Mouse (Mus musculus) c-Kit-negative CD71-positive TER-119-positive erythroid progenitor cells, embryonic 14.5 days (primary cell): ENCODE data around the gene Ablim1.

Experiments
- DNase-seq: peaks from one replicate; pipeline ENCODE4 v3.0.0-alpha.2; 2013; ENCODE audit warnings: low read depth, low spot score

Gene Ablim1

DNA sequence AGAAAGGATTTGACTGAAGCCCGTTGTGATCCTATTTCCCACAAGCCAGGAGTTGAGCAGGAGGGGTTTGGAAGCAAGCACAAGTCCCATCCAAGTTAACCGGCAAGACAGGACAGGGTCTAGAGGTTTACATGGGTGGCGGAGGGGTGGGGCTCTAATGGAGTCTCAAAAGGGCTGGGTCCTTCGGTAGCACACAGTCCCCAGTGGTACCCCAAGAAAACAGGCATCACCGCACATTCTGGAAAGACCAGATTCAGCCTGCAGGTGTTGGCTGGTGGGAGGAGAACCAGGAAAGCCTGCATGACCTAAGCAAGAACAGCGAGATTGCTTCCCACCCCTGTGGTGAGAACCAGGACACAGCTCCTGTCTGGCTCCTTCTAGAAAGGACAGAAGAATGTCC, 186.7 kb downstream of the Ablim1 start:
- no peak for DNase-seq

DNA sequence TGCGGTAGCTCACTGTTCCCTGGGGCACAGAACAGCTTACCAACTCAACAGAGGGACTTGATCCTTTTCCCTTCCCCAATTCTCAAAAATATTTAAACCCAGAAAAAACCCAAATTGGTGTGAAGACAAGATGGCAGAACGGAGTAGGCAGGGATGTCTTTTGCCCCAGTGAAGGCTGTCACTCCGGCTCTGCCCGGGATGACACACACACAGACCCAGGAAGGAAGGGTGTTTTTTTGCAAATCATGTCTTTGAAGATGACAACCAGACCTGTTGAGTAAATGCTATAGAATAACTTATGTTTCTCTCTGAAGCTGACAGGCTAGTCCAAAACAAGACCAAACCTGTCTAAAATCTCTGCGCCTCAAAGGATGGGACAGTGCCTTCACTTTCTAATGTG, 187.2 kb downstream of the Ablim1 start:
- DNase-seq: no peak

DNA sequence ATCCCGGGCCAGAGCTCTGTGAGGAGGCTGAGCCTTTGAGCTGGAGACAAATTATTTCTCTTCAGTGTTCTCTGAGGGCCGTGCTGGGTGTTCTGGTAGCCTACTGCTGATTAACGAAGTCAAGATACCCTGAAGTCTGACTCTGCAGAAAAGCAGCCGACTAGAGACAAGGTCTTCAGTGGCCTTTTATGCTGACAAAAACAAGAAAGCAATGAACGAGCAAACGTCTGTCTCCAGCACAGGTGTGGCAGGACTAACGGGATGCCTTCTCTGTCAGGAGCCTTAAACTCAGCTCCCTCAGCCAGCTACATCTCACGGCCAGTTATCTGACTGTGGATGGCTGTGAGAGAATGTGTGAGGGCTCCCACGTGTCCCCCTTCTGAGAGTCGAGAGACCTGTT, 187.8 kb downstream of the Ablim1 start:
- no peak for DNase-seq

DNA sequence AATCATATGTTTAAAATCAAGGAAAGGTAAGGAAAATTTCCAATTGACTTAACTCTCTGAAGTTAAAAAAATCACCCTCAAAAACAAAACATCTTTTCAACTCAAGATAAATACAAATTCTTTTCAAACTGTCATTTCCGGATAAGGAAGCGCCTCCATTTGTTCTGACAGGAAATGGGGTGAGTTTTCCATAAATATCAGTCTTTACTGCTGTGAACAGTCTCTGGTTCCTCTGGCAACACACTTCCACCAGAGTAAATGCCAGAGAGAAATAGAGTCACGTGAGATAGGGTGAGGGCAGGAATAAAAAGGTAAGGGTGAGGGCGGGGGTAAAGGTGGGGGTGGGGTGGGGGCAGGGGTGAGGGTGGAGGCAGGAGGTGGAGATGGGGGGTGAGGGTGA, 189.8 kb downstream of the Ablim1 start:
- no peak for DNase-seq

DNA sequence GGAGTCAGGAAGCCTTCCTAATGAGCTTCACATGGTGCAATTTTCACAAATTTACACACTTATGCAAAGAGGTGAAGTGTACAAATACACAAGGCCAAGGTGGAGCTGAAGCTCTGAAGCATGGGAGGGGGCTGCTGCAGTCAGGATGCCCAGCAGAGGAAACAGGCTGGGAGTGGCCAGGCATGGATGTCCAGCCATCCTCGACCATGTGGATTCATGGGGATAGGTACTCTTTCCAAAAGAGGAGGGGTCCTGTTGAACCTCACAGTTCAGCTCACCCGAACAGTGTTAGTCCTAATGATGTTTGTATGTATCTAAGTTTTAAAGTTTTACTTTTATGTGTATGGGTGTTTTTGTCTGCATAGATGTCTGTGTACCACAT, 190.6 kb downstream of the Ablim1 start:
- DNase-seq: no peak

DNA sequence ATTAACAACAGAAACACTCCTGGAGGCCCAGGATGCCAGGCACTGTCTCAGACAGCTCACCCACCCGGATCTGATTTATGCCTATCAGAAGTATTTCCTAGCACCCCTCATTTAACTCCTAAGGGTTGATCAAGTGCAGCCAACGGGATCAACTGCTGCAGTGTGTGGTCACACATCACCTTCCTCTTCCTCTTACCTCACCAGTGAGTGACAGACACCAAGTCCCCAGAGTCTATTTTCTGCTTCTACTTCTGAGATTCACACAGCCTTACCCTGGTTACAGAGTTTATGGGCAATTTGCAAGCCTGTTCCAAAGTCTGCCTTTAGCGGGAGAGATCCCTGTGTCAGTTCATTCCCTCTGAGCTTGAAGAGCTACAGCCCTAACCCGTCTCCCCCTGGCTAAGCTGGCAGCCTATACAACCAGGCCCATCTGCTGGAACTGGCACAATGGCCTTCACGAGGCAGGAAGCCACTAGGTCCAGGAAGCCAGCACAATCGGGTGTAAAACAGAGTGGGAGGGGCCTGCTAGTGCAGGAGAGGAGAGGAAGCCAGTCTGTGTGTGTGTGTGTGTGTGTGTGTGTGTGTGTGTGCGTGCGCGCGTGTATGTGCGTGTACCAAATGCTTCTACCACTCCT, 191.1 kb downstream of the Ablim1 start:
- DNase-seq: no peak

DNA sequence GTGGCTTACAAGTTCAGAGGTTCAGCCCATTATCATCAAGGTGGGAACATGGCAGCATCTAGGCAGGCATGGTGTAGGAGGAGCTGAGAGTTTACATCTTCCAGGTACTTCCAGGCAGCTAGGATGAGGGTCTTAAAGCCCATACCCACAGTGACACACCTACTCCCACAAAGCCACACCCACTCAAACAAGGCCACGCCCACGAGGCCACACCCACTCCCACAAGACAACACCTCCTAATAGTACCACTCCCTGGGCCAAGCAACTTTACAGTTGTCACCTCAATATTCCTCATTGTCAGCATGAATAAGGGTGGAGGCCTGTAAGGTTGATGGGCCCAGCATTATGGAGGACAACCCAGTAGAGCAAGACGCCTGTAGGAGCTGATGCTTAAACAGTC, 192.5 kb downstream of the Ablim1 start:
- no peak for DNase-seq

DNA sequence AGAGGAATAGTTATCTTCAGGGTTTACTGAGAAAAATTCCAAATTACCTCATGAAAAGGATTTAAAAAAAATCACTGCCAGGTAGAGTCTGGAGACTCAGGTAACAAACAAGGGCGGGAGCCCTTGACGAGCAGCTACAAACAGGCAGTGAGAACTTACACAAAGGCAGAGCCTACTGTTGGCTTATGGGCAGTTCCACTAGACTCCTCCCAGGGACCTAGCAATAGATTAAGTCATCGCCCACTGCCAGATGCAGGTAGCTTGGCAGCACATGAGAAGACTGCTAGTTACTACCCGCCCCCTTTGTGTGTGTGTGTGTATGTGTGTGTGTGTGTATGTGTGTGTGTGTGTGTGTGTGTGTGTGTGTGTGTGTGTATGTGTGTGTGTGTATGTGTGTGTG, 193.7 kb downstream of the Ablim1 start:
- no peak for DNase-seq

DNA sequence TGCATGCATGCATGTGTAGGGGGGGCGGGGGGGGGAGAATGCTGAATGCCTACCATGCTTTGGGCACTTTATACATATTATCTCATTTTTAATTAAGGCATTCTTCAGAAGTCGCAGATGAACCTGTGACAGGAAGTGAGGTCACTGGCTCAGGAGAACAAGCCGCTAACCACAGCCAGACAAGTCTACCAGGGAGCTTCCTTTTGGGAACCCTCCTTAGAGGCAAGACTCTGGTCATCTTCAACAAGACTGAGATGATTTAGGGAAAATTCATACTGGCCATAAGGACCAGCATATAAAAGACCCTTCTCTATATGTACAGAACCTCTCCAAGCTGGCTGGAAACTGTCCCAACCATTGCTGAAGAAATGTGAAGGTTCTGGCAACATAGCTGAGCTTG, 195.1 kb downstream of the Ablim1 start:
- DNase-seq: no peak

DNA sequence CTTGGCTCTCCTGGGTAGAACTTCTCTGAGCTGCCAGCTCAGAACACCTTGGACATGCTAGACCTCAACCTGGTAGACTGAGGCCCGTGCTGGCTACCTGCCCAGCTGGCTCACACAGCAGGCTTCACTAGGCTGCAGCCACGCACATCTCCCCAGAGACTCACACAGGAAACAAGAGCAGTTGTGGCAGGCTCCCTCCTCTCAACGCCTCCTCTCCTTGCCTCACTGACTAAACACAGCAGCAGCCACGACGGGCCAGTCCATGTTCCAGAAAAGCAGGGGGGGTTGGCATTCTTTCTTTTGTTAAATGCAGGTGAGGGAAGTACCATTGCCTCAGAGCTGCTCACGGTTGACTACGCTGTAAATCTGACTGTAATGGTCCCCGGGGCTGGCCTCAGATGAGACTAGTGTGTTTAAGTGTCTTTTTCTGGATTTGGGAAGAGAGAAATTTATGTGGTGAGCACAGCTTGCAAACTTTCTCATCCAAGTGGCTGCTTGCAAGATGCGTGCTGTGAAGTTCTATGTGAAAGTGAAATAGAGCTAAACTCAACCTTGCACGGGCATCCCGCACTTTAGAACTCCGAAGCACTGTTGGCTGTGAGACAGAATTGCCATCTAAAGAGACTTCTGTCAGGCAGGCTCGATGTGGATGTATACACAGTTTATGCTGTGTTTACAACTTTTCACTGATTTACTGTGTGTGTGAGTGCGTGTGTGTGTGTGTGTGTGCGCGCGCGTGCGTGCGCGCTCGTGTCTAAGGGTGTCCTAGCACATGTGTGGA, 195.7 kb downstream of the Ablim1 start:
- DNase-seq: no peak

DNA sequence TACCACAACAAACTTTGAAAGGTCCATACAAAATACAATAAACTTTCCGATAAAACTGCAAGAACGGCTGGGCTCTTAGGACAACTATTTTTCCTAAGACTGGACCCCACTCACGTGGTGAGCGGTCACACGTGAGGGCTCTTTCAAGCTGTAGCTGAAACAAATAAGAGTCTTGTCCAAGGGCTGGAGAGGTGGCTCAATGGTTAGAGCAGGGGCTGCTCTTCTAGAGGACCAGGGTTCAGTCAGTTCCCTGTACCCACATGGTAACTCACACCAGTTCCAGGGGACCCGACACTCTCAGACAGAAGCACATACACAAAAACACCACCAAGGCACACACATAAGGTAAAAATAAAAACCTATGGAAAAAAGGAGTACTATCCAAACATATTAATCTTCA, 197.0 kb downstream of the Ablim1 start:
- DNase-seq: no peak

DNA sequence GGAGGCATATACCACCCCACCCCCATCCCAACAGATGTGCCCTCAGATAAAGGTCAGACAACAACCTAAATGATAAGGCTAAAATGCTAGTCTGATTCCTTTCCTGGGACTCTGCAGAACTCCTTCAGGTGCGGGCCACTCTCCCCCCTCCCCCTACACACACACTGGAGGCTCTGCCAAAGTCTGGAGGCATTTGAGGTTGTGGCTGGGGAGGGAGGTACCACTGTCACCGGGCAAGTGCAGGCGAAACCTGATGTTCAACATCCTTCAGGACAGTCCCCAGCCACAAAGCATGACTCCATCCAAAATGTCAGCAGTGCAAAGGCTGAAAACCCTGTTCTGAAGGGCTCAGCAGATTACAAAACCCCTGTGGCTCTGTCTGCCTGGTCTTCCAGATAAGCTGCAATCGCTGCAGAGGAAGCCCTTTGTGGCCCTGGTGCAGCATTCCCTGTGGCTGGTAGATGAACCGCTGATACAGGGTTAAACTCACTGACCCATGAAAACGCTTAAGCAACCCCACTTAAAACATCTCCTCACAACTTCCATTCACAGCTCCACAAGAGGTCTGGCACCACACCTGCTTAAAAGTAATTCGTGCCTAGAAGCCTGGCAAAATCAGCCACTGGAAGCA, 197.7 kb downstream of the Ablim1 start:
- DNase-seq: no peak

DNA sequence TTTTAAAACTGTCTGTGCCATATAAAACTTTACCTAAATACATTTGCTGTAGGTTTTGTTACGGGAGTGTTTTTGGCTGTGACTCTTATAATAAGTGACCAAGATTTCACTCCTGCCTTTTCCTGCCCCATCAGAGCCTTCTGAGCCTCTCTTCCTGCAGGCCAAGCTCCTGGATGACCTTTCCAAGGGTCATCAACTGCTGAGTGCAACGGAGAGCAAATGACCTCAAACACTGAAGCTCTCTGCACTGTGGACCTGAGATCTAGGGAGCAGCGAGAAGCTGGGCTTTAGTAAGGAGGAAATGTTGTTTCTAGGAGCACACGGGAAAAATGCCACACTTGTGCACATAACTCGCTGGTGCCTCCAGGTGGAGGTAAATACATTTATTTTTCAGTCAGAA, 199.0 kb downstream of the Ablim1 start:
- no peak for DNase-seq

DNA sequence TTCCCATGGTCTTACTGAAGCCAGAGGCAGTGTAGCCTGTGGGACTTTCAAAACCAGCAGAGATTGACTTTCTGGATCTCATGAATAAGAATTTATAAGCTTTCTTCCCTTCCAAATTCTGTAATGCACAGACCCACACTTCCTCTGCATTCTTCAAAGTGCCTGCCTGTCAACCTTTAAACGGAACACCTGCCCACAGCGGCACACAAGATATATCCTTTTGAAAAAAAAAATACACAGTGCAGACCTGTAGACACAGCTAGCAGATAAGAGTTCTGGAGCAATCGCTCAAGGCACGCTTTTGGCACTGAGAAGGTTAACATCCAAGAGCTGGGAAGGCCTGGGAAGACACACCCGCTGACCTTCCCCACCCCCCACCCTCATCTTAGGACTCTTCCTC, 199.8 kb downstream of the Ablim1 start:
- no peak for DNase-seq

DNA sequence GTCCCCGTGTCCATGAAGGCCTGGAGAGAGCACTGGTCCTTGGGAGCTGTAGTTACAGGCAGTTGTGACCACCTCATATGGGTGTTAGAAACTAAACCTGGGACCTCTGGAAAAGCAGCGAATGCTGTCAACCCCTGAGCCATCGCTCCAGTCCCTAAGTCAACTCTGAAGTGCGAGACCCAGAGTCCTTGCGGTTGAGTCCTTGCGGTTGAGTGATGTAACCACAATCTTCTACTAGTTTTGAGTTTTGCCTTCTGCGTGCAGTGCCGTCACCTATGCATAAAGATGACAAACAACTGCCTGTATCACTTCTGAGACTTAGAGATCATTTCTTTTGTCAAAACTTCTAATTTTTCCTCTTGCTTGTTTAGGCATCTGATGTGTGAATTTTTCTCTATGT, 200.7 kb downstream of the Ablim1 start:
- no peak for DNase-seq

DNA sequence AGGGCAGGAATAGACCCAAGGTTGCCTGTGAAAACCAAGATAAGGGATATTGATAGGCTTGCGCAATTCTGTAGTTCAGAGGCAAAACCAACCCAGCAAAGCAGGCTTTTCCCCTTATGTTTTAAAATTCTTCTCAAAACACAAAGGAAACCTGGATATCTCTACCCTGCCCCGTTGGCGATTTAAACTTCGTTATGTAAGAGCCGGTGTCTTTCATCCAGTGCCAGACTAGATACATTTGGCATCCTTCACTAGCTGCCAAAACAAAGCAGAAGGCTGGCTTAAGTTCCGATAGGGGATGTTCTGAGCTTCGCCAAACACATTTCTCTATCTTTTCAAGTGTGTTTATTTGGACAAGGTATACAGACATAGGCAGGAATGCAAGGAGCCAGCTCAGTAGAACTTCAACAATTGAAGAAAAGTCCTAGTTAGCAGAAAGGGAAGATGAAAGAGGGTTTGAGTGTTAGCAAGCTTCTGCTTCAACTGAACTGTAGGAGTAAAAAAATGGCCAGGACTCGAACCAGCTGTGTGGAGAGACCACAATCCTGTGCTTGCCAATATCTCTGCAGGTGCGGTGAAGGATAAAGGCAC, 201.8 kb downstream of the Ablim1 start:
- DNase-seq: no peak

DNA sequence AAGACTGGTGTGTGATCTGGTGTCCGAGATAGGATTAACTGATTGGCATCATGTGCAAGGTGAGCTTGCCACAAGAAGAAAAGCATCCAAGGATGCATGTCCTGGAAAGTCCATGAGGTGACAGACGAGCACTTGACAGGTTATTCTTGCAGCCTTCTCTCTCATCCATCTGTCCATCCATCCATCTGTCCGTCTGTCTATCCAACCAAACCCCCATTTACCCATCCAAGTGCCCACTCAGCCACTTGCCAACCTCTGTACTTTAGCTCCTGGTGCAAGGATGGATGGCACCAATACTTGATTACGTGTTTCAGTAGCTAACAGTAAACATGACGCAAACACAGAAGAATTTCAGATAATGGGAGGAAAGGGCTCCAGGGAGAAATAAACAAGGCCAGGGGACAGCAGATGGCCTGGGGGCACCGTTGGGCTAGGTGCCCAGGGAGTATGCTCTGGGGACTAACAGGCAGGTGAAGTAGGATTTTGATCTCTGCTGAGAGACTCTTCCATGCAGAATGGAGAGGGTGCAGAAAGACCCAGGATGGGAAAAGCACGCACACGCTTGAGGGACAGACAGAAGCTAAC, 202.4 kb downstream of the Ablim1 start:
- DNase-seq: no peak

DNA sequence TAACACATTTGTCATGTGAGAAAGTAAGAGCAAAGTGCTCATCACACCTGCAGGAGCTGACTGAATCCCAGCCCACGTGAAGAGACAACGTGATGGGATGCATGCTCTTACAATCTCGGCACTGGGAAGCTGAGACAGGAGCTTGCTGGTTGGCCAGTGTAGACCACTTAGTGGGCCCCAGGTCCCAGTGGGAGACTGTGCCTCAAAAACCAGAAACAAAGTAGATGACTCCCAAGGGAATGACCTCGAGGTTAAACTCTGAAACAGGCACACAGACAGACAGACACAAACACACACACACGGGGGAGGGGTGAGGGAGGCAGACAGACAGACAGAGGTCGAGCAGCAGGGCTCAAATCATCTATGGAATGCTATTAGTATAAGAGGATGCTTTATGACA, 203.4 kb downstream of the Ablim1 start:
- DNase-seq: no peak

DNA sequence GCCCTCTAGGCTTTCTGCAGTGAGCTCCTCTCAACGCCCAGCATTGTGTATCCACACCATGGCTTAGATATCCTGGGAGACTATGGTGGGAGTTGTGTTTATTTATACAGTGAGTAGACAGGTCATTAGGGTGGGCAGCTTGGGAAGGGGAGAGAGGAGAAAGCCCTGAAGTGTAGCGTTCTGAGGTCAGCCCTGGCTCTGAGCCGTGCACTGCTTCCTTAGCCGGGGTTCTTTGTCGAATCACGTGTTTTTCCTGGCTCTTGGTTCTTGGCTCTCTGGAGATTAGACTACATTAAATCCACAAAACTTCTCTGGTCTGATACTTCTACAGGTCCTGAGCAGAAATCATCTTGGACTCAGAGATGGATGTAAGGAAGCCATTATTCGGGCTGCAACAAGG, 205.1 kb downstream of the Ablim1 start:
- DNase-seq: no peak

DNA sequence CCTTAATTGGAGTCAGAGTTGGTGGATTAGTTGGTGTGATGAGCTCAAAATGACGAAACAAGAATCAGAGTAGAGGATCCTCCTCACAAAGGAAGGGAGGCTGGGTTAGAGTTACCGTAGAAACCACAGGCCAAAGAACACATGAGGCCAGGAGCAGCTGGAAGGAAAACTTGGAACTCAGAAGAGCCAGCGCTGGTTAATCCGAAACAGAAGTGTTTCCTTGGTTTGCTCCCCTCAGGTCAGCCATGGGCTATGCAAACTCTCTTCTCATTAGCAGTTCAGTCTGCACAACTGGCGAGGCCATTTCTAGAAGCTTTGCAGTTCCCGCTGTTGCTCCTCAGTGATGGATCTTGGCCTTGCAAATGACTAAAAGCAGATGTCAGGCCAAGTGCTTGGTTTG, 208.2 kb downstream of the Ablim1 start:
- no peak for DNase-seq

DNA sequence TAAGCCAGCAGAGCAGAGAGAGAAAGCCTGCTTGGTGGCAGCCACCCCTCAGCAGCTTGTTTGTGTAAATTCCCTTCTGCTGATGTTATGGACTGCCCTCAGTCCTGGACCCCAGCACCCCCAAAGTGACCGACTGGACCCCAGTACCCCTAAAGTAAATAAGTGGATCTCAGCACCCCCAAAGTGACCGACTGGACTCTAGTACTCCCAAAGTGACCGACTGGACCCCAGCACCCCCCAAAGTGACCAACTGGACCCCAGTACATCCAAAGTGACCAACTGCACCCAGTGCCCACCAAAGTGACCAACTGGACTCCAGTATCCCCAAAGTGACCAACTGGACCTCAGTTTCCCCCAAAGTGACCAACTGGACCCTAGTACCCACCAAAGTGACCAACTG, 208.7 kb downstream of the Ablim1 start:
- no peak for DNase-seq

DNA sequence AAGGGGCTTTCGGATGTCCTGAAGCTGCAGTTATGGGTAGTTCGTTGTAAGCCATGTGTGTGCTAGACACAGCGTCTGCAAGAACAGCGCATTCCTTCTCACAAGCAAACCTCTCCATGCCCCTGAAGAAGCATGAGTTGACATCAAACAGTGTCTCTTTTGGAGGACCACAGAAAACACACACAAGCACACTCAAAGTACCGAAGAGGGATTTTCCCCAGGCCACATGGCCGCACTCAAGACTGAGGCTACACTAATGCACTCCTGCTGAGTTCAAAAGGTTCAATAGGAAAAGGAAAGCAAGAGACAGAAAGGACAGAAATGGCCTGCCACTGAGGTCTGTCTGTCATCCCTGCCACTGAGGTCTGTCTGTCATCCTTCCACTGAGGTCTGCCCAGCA, 209.6 kb downstream of the Ablim1 start:
- no peak for DNase-seq
